Mouse (Mus musculus) adrenal gland, postnatal 25 days (tissue): ENCODE data around the gene Cep68. TPM values are rescaled to one million over a fixed set of nuclear protein-coding genes. Genes with fewer than 3 reads are reported as not detected.
A peak's percentile ranks its signal among the peaks of the same experiment; 100 is the strongest.
"Not testable (repeated sequence)": the region's sequence is repeated elsewhere in the genome, so short reads cannot be mapped to it uniquely, and the experiment has no call there.

Source experiments
- DNase-seq: peaks from one replicate; pipeline ENCODE4 v3.0.0; 2021; ENCODE audit warnings: mixed read lengths
- total RNA-seq: library from RNA; stranded (reverse); gene quantifications from 2 replicates; pipeline ENCODE4 v1.2.3, GENCODE M21; 2021

The Cep68 gene
- total RNA-seq, 1 experiment from 2014 or later = 33.2 TPM

GRCm38 (mm10) chr11:20242366-20243056, 6.7 kb downstream of the Cep68 start:
- DNase-seq = no peak

DNA sequence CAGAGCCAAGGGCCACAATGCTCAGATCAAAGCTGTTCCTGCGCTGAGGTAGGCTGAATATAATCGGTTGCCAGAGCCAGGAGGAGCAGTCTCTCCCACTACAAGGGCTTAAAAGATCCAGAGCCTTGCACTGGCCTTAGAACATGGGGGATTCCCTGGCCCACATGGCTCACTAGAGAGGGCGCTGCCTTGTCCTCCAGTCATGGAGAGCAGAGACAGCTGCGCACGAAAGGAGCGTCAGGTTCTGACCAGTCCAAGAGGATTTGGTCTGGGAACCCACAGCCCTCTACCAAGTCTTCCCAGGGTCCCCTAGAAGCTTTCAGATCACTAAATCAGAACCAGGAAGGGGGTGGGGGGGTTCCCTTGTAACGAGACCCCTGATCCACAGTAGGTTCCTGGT, 7.9 kb downstream of the Cep68 start:
- DNase-seq = no peak

DNA sequence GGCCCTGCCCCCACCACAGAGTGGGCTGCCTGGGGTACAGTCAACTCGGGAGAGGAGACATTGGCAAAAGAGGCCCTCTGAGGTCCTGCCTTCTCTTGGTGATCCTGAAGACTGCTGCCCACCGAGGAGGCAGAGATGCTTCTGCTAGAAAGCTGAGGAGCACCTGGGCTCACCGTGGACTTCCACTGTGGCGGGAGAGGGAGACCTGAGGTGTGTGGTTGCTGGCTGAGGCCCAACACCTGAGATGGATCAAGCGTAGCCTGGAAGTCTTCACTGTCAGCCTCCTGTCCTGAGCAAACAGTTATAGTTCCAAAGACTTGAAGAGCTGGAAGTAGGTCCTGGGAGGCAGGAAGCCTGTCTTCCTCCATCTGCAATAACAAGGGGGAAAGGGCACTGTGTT, 8.9 kb downstream of the Cep68 start:
- no peak for DNase-seq

DNA sequence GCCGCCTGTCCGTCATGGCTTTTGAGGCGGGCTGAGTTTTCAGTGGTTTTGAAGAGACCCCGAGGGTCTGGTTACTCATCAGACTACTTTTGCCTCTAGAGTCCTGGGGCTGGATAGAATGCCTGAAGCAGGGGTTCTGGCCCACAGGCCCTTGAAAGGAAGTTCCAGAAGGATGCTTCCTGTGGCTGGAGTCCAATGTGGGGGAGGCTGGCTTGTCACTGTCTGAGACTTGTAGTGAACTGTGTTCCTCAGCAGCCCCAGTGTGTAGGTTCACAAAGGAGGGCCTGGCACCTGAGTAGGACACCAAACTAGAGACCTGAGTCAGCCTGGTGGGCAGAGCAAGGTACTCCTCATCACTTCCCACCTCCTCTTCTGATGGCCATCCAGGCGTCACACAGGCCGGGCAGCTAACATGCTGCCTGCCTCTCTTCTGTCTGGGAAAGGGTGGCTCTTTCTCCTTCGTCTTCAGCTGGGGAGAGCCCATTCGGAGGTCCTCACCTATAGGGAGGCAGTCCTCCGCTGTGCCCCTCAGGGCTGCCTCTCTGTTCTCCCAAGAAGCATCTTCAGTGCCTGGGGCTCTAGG, 9.9 kb downstream of the Cep68 start:
- no peak for DNase-seq

DNA sequence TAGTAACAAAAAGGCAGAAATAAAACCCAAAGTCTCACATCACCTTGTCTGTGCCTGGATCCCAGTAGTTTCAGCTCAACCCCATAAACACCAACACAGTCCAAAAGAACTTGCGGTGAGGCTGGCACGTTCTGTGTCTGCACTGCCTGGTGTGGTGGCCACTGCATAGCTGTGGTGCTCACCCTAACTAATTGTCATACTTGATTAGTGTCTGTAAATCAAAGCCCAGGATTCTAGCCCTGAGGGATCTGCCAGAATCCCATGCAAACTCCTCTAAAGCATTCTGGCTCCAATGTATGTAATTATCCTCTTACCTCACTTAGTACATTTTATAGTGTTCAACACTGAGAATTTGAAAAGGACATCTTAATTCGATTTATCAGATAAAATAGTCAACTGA, 11.3 kb downstream of the Cep68 start:
- no peak for DNase-seq

DNA sequence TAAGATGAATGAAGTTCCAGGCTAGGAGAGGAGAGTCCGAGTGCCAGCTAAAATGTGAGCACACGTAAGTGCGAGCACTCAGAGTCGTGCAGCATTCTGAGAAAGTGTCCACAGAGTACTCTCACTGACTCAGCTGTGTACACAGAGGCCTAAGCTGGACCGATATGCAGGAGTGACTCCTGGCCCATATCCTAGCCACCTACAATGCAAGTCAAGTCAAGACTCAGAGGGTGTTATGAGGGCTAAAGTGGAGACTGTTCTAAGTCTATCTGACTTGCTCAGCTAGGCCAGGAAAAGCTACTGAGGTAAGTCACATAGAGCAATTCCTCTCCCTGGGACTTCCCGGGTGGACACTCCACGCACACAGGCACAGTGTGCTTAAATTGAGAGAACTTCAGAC, 12.2 kb downstream of the Cep68 start:
- no peak for DNase-seq

DNA sequence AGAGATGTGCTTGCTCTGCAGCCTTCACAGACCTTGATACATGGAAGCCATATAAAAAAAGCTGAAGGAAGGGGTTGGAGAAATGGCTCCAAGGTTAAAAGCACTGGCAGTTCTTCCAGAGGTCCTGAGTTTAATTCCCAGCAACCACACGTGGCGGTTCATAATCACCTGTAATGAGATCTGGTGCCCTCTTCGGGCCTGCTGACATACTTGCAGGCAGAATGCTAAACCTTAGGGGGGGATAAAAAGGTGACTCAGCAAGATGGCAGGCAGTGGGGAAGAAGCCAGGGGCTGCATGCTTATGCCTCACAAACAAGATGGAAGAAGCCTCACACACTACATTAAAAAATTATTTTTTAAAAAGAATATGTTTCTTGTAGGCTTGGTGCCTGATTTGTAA, 15.0 kb downstream of the Cep68 start:
- no peak for DNase-seq

DNA sequence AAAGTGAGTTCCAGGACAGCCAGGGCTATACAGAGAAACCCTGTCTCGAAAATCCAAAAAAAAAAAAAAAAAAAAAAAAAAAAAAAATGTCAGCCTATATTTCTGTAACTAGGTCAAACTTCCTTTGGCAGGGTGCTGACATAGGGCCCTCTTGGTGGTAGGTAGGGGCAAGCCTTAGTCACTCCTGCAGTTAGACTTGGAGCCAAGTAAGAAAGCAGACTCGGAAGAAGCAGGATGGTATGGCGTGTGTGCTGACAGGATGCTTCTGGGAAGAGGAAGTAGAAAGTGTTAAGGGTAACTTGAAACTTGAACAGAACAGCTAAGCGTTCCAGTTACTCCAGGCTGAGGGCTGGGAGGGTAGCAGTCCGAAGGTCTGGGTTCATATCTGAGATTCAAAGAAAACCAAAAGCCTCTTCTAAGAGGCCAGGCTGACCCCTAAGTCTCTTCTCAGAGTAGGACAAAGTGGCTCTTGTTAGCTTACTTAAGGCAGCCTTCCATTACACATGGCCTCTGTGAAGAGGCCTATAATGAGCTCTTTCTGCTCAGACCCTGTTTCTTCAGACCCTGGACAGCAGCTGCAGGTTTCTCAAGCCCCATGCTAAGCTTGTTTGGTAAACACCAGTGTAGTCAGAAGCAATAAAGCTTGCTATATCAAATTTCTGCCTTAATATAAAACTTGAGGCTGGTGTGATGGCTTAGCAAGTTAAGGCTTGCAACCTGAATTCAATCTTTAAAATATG, 17.0 kb downstream of the Cep68 start:
- no peak for DNase-seq

DNA sequence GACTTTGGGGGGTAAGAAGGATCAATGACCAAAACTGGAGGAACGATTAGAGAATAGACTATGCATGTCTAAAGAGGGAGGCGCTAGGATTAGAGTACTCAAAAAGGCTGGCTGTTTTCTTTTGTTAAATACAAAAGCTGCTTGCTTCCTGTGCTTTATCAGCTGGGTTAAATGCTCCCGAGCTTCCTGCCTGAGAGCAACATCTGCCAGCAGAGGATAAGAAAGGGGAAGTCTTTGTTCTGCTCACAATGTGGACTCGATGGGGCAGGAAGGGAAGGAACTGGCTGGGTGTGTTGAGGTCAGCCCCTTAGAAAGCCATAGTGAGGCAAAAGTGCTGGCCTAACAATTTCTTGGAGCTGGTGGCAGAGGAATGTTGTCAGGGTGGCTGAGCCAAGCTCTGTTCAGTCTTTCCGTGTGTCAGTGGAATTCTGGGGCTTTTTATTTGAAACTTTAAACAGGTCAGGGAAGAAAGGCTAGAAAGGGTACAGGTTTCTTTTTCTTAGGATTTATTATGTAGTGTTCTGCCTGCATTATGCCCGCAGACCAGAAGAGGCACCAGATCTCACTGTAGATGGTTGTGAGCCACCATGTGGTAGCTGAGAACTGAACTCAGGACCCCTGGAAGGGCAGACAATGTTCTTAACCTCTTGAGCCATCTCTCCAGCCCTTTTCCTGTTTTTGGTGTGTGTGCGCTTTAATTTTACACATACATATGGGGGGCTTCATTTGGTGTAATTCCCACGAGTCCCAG, 17.9 kb downstream of the Cep68 start:
- no peak for DNase-seq

DNA sequence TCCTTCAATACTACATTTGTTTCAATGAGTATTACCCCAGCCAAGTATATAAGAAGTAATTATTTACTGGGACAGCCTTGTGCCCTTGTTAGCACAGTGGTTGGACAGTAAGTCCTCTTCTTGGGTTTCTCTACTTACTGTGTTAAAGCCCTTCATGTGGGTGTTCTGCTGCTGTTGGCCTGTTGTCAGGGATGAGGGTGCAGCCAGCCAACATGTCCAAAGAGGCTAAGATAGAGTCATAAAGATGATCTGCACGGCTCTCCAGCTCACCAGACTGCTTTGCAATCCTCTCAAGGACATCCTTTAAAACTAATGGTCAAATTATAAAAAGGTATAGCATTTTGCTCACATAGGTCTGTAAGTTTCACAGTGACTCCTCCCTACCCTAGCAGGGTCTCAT, 18.9 kb downstream of the Cep68 start:
- peak; percentile 35 for DNase-seq

DNA sequence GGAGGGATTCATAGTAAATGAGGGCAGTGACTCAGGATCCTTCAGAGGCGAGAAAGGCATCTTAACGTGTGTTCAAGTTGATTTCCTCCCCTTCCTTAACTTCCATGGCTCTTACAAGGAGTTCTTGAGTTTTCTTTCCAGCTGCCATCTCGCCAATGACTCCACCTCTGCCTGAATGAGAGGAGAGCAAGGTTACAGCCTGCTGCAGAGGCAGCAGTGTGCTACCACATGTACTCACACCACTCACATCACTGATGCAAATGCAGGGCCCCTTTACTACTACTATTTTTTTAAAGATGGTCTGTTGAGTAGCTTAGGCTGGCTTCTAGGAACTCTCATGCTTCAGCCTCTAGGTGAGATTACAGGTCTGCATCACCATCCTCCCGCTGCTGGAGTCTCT, 19.9 kb downstream of the Cep68 start:
- DNase-seq = no peak

DNA sequence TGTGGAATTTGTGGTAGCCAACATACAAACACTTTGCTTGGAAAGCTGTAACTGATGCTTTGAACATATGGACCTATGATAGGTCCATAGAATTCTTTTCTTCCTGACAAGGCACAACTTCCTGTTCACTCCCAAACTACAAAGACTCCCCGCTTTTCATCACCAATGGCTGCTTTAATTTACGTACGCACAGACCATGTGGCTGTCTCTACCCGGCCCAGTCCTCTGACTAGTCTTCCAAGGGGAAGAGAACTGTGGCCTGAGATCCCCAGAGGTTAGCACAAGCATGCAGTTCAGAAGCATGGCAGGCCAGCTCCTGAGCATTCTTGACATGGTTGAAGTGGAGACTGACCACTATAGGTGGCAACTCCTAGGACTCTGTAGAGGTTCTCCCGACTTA, 20.6 kb downstream of the Cep68 start:
- DNase-seq = no peak

DNA sequence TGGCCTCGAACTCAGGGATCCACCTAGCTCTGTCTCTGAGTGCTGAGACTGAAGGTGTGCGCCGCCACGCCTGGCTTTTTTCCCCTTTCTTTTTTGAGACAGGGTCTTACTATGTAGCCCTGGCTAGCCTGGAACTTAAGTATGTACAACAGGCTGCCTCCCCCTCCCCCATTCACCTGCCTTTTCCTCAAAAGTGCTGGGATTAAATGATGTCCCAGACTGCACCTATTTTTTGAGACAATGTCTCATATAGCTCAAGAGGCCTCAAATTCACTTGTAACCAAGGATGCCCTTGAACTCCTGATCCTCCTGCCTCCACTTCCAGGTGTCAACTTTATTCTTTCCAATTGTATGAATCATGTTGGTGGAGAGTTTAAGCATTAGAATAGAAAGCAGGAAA, 23.3 kb downstream of the Cep68 start:
- no peak for DNase-seq

- DNase-seq = no peak
These were observed 25.0 kb downstream of the Cep68 start for GRCm38 (mm10) chr11:20224196-20224595.

DNA sequence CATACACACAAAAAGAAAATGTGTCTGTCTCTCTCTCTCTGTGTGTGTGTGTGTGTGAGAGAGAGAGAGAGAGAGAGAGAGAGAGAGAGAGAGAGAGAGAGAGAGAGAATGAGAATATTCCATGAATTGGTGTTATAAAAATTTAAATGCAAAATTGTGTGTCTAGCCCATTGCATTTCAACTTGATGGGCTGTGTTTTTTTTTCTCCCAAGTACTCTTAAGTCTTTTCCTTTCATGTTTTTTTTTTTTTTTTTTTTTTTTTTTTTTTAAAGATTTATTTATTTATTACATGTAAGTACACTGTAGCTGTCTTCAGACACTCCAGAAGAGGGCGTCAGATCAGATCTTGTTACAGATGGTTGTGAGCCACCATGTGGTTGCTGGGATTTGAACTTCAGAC, 27.6 kb downstream of the Cep68 start:
- DNase-seq = not testable (repeated sequence)

DNA sequence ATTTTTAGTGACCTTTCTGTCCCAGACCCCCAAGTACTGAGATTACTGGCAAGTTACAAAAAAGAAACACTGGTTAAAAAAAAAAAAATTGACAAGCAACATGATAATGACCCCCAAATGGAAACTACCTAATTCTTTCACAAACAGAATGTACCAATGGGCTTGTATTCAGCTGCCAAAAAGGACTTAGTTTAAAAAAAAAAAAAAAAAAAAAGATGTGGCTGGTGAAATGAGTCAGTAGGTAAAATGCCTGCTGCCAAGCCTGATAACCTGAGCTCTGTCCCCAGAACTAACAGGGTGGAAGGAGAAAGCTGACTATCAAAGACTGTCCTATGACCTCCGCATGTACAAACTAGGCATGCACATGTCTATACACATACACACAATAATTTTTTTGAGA, 32.0 kb downstream of the Cep68 start:
- no peak for DNase-seq

GRCm38 (mm10) chr11:20216415-20216814, 32.8 kb downstream of the Cep68 start:
- DNase-seq = no peak

GRCm38 (mm10) chr11:20214779-20215178, 34.5 kb downstream of the Cep68 start:
- peak; percentile 12 for DNase-seq

- DNase-seq = no peak
These were observed 37.4 kb downstream of the Cep68 start for GRCm38 (mm10) chr11:20211838-20212237.

DNA sequence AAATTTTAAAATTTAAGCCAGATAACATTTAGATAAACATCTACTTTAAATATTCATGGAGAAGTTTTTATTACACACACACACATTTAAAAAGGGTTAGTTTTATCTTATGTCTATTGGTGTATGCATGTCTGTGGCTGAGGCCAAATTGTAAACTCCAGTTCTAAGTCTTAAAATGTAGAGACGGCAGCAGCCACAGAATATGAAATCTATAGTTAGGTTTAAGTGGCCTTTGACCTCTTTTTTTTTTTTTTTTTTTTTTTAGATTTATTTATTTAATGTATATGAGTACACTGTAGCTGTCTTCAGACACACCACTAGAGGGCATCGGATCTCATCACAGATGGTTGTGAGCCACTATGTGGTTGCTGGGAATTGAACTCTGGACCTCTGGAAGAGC, 41.6 kb downstream of the Cep68 start:
- DNase-seq = no peak

GRCm38 (mm10) chr11:20206626-20207223, 42.5 kb downstream of the Cep68 start:
- no peak for DNase-seq

GRCm38 (mm10) chr11:20205538-20205937, 43.7 kb downstream of the Cep68 start:
- DNase-seq = no peak
